Mouse (Mus musculus) lung, adult 2 months (tissue): ENCODE results near the gene Rnd1.

ENCODE experiments used
- CTCF ChIP-seq: fragments of 200-500 bp; IDR thresholded peaks from 2 replicates; pipeline ENCODE4 v1.5.1; 2011; ENCODE audit warnings: mild to moderate bottlenecking, low read length, control low read depth; ENCODE audit not compliant: insufficient read depth
- POLR2A ChIP-seq: fragments of 200-500 bp; IDR thresholded peaks from 2 replicates; pipeline ENCODE4 v1.6.1; 2011; ENCODE audit warnings: low read depth, mild to moderate bottlenecking, control low read depth, low read length, borderline replicate concordance; ENCODE audit errors: extremely low read depth

DNA sequence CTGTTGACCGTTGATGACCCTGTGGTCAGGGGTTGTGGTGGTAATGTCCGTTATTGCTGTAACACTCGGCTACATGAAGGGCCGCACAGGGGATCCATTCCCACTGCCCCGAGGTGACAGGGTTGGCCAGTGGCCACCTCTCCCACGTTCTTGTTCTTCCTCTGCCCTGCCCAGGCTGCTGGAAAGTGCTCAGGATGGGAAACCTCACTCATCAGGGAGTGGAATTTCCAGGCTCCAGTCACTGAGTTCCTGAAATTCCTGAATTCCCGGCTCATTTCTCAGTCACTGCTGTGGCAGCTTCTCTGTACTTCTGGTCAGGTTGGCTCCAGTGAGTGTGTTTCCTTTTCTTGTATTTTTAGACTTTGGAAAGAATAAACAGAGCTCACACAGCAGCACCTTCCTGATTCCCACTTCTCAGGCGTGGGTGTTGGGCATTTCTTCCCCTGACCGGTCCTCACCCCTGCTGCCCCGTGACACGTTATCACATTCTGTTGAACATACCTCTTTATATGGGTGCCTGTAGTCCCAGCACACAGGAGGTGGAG, 15.0 kb upstream of the Rnd1 start:
- TF ChIP-seq CTCF: no peak
- TF ChIP-seq POLR2A: no peak
